Mouse (Mus musculus) ES-Bruce4 (cell line): ENCODE results near the gene Cd9.

Experiments
- CTCF ChIP-seq: IDR thresholded peaks from one replicate; pipeline ENCODE4 v1.8.1; 2011; ENCODE audit warnings: low read depth, low read length
- EP300 ChIP-seq: IDR thresholded peaks from 2 replicates; pipeline ENCODE4 v1.6.1; 2011; ENCODE audit warnings: low read depth, low read length; ENCODE audit not compliant: insufficient read depth

GRCm38 (mm10) chr6:125506427-125506826, 11.8 kb upstream of the Cd9 start:
- TF ChIP-seq CTCF (no peak), EP300 (no peak)
